Mouse (Mus musculus) left cerebral cortex, postnatal 36 days (tissue): ENCODE measurements around the gene Ruvbl1. TPM values are rescaled to one million over a fixed set of nuclear protein-coding genes. Genes with fewer than 3 reads are reported as not detected.

Experiments
- DNase-seq, 2 experiments: peaks; one replicate each; pipeline ENCODE4 v3.0.0; 2021 to 2022; ENCODE audit warnings: low spot score in 2 of 2, mixed read lengths in 1 of 2
- intact Hi-C: fragments of 180-260 bp; cut with DNase I; formaldehyde crosslinking; loops from one replicate; pipeline ENCODE4 v1.15.1; 2025
- total RNA-seq, 2 experiments: library from RNA; stranded (reverse); gene quantifications; 2 replicates each; pipeline ENCODE4 v1.2.3; 2021

Ruvbl1 gene
- 10 to 100 TPM; 38.2 to 41.4 TPM for total RNA-seq

DNA sequence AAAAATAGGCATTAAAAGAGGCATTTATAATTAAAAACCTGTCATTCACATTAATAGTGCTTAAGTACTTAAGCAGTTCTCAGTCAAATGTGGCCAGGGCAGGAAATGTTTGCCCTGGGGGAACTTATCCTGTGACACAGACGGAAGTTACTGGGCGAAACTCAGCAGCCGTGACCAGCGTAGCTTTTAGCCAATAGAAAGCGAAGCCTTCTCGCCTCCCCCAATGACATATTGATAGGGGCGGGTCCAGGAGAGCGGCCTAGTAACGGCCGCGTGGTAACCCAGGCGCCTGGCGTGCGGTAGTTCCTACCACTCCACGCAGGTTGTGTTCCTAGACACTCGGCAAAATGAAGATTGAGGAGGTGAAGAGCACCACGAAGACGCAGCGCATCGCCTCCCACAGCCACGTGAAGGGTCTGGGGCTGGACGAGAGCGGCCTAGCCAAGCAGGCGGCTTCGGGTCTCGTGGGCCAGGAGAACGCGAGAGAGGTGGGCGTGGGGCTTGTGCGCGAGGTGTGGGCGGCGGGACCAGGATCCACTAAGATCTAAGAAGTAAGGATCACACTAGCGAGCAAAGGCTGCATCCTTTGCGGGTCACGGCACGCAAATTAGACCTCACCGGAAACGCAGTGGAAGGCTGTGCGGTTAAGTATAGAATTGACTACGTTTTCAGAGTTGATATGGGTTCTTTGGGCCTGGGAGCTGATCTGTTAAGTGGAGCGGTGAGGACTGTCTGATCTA, at the start of gene Ruvbl1:
Ruvbl1 (plus strand) TSS at position 229 of the 740 bp plus-strand sequence.
- peak; percentile 90 for DNase-seq
- intact Hi-C loops = loop anchor here (1.0 kb wide), 1 partner anchor 19 kb away; the partner anchor contains the start of gene Eefsec

DNA sequence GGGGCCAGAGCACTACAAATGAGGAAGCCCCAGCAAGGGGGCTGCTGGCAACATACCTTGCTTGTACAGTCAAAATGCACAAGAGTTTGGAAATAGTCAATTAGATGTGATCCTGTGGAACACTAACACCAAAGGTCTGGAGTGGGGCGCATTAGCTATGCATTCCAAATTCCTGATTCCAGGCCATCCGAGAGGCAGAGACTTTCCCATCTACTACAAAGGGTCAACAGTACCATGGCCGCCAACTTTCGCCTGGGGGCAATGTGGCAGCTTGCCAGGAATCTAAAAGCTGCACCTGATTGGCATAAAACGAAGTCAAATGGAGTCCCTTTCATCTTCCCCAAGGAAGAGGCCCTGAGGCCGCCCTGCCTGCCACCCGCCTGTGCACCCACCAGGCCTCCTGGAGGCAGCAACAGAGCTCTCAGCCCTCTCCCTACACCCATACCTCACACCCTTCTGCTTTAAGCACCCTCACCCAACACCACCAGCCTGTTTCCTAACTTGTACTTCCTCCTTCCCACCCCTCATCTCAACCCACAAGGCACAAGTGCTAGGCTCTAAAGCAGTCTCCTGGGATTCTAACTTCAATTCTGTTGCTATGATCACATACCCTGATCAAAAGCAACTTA, 49.0 kb upstream of the Ruvbl1 start:
- no peak for DNase-seq
- intact Hi-C loops = no loop called here

GRCm38 (mm10) chr6:88431202-88431601, 34.0 kb upstream of the Ruvbl1 start:
- intact Hi-C loops = no loop called here
- DNase-seq = no peak

DNA sequence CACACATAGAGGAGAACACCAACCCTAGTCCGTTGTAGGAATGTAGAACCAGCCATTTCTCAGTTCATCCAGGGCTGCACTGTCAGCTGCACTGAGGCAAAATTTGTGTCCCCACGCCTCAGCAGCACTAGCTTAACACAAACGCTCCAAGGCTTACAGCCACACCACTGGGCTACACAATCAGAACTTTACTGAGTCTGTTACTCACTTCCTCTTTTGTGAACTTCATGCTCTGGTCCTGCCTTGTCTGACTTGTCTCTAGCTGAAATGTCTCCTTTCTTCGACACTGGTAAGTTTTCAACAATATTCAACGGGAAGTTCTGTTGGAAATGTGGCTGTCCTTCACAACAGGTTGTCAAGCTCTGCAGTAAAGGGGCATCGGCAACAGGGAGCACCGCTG, 29.6 kb upstream of the Ruvbl1 start:
- no peak for DNase-seq
- intact Hi-C loops = no loop called here

- peak; percentile 40 to 55 for DNase-seq
- intact Hi-C loops = no loop called here
Observed at GRCm38 (mm10) chr6:88439056-88439455, 26.2 kb upstream of the Ruvbl1 start.

- DNase-seq = no peak
- intact Hi-C loops = no loop called here
Observed at GRCm38 (mm10) chr6:88442551-88442950, 22.7 kb upstream of the Ruvbl1 start.

- no peak for DNase-seq
- intact Hi-C loops = no loop called here
Observed at GRCm38 (mm10) chr6:88443446-88443845, 21.8 kb upstream of the Ruvbl1 start.

DNA sequence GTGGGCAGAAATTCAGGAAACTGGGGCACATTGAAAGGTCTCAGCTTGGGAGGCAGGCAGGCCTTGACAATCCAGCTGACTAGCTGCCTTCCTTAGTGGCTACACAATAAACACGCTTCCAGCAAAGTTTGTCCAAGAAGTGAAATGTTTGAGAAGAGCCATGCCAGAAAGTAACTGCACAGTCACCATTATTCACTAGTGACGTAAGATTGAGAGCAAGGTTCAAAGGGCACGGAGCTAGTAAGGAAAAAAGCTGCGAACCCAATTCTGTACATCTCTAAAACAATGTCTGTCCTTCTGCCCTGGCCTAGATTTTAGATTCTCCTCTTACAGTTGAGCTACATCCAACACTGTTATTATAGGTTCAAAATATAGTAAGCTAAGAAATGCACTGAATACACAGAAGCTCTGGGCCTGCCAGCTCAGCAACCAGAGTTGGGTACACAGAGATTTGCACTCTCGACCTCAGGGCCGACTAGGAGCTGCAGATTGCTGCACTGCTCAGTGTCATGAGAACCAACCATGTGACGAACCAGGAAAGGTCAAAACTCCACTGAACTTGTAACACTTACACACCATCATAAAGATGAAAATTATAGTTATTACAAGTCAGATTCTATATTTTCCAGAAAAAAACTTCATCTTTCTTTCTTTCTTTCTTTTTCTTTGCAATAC, 21.0 kb upstream of the Ruvbl1 start:
- intact Hi-C loops = no loop called here
- no peak for DNase-seq

DNA sequence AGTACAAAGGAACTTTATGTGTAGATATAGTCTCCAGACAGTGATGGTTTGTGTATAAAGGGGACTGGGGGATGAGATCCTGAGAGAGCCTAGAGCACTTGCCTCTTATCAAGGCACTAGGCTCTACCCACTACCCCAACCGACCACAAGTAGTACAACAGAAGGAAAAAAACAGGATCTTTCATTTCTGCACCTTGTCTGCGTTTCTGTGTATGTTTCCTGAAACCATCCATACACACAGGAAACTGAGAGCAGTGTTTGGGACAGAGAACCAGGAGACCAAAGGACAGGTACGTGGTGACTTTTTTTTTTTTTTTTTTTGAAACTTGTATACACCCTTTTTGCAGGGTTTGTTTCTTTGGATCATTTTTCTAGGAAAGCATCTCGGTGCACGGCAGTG, 19.5 kb upstream of the Ruvbl1 start:
- intact Hi-C loops = loop anchor here (1.0 kb wide), 1 partner anchor 20 kb away; the partner anchor contains the start of gene Ruvbl1

GRCm38 (mm10) chr6:88446063-88447002, 18.9 kb upstream of the Ruvbl1 start, which contains the start of gene Eefsec:
Gene Eefsec, minus strand, starts transcription at chr6:88446539.
- intact Hi-C loops = loop anchor here (1.0 kb wide), 1 partner anchor 19 kb away; the partner anchor contains the start of gene Ruvbl1
- peak; percentile 82 to 84 for DNase-seq

More for the DNA sequence above, 19.5 kb upstream of the Ruvbl1 start:
- DNase-seq = no peak

GRCm38 (mm10) chr6:88447454-88447853, 17.8 kb upstream of the Ruvbl1 start:
- no peak for DNase-seq
- intact Hi-C loops = no loop called here

DNA sequence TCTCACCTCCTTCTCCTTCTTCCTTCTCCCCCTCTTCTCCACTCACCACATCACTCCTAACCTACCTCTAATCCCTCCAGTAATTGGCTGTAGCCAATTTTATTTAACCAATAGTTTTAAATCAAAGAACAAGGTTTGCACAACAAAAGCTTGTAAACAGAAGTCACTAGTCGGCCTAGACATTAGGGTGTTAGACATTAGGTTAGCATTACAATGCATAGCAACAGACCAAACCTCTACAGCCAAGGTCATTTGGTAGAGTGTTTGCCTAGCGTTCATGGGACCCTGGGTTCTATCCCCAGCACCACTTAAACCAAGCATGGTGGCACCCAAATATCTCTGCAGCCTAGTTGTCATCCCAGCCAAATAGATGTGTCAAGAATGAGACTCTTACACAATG, 10.7 kb upstream of the Ruvbl1 start:
- no peak for DNase-seq
- intact Hi-C loops = no loop called here

DNA sequence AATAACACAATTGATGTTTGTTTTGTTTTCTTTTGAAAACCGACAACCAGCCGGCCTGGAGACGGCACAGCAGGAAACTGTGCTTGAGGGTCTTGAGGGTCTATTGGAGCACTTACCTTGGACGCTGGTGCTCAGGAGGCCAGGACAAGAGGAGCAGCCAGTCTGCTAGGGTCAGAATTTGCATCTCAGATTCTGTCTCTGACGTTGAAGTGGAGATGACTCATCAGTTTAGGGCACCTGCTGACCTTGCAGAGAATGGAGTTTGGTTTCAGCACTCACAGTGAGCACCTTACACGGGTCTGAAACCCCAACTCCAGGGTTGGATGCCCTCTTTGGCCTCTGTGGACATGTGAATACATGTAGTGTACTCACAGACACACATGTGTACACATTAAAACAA, 4.7 kb downstream of the Ruvbl1 start:
- DNase-seq = no peak
- intact Hi-C loops = no loop called here

GRCm38 (mm10) chr6:88480421-88480820, 15.2 kb downstream of the Ruvbl1 start:
- intact Hi-C loops = no loop called here
- DNase-seq = no peak

DNA sequence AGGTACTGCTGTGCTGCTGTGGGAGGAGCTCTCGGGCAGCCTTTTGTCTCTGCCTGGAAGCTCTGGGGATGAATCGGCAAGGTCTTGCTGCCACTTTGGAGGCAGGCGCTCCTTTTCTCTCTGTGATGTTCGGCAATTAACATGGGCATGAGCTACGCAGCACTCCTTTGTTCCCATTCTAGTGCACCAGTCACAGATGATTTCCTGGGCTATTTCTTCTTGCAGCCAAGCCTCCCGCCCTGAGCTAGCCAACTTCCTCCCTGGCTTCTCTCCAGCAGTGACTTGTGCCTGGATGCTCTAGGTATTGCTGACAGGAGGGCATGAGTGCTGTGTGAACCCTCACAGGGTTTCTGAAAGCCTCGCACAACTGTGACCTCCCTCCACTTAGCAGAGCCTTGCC, 17.9 kb downstream of the Ruvbl1 start:
- no peak for DNase-seq
- intact Hi-C loops = no loop called here

- intact Hi-C loops = no loop called here
Observed at GRCm38 (mm10) chr6:88483913-88484312, 18.7 kb downstream of the Ruvbl1 start.

GRCm38 (mm10) chr6:88485378-88485777, 20.2 kb downstream of the Ruvbl1 start:
- DNase-seq = no peak
- intact Hi-C loops = loop anchor here (5.0 kb wide), 1 partner anchor 298 kb away; no protein-coding TSS in a partner anchor

More at GRCm38 (mm10) chr6:88483913-88484312, 18.7 kb downstream of the Ruvbl1 start:
- no peak for DNase-seq

GRCm38 (mm10) chr6:88486893-88487292, 21.7 kb downstream of the Ruvbl1 start:
- DNase-seq = peak; percentile 46 to 49
- intact Hi-C loops = loop anchor here (5.0 kb wide), 1 partner anchor 300 kb away; no protein-coding TSS in a partner anchor

DNA sequence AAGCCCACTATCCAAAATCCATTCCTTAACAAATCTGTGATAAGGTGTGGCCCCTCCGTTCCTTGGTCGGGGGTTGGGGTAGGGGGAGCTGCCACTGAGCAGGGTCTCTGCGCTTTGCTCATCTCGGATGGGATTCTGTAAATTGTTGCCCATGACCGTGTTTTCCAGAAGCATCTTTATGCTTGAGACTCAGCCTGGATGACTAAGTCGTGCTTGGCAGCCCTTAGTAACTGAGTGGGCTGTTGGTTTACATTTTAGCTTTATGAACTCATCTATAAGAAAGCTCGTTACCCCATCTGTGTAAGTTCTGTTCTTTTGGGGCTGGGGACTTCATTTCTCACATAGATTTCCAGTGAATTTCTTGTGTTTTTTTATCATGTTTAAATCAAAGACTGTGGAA, 23.8 kb downstream of the Ruvbl1 start:
- intact Hi-C loops = loop anchor here (5.0 kb wide), 1 partner anchor 302 kb away; no protein-coding TSS in a partner anchor
- DNase-seq = peak; percentile 25 to 28
